Mouse (Mus musculus): Measurements from ENCODE around the gene Crtc2.

Crtc2 gene

DNA sequence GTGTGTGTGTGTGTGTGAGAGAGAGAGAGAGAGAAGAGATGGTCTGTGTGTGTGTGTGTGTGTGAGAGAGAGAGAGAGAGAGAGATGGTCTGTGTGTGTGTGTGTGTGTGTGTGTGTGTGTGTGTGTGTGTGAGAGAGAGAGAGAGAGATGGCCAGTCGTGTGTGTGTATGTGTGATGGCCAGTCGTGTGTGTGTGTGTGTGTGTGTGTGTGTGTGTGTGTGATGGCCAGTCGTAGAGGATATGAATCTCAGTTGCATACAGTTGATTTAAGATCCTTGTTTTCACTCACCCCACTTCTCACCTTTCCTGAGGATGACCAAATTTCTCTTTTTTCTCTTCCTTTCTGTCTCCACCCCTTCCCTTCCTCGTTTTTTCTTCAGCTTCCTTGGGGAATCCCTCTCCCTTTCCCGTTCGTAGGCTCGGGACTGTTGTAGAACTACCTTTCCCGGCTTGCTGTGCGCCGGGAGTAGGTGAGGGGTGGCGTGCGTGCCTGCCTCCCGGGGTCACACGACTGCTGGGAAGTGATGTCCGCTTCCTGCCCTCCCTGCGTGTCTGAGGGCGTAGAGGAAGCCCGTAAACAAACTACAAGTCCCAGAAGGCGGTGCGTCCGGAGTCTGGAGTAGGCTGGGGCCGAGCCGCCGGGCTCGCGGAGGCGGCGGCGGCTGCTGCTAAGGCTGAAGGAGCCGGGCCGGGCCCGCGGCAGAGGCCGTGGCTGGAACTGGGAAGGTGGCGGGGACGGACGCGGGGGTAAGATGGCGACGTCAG lies at the start of gene Crtc2:
Gene Crtc2 (plus strand): TSS at position 511 of the 766 bp plus-strand sequence.
- DNase-seq (ENCODE audit: low spot score), result peak; percentile 99

DNA sequence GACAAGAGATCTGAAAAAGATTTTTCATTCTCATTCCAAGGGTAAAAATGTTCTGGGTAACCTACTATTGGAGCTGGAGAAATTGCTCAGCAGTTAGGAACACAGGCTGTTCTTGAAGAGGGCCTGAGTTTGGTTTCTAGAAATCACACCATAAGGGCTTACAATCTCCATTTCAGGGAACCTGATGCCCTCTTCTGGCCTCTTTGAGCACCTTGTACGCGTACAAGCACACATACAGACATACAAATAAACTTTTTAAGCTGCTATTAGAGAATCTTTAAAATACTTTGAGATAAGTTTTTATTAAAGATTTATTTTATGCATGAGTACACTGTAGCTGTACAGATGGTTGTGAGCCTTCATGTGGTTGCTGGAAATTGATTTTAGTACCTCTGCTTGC lies 49.4 kb upstream of the Crtc2 start:
- no peak for DNase-seq (ENCODE audit: low spot score)

DNA sequence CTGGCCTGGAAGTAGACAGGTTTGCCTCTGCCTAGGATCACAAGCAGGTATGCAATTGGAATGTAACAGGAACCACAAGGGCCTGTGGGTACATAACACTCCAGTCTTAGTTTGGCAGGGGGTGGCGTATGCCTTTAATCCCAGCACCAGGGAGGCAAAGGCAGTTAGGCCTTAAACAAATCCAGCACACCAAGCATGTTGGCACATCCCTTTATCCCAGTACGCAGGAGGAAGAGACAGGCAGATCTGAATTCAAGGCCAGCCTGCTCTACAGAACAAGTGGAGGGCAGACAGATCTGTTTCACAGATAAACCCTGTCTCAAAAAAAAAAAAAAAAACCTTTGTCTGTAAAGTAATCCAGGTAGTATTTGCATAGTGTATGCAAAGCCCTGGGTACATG lies 45.3 kb upstream of the Crtc2 start:
- peak; percentile 38 for DNase-seq (ENCODE audit: low spot score)

DNA sequence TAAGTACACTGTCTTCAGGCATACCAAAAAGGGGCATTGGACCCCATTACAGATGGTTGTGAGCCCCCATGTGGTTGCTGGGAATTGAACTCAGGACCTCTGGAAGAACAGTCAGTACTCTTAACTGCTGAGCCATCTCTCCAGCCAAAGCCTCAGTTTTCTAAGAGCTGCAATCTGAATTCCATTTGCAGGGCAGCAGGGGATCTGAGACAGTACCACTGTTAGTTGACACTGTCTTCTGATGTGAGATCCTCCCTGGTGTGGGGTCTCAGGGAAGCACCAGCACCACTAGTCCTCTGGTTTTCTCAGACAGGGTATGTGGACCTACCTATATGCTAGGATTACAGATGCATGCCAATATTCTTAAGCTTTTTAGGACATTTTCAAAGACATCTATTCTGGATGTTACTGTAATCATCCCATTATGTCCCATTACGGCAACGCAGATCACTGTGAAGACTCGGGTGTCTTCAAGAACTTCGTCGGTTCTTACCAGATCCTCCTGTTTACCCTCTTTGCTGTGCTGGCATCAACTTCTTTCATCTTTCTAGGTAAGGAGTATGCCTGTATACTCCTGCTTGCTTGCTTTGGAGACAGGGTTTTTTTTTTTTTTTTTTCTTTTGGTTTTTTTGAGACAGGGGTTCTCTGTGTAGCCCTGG lies 43.9 kb upstream of the Crtc2 start:
- no peak for DNase-seq (ENCODE audit: low spot score)

DNA sequence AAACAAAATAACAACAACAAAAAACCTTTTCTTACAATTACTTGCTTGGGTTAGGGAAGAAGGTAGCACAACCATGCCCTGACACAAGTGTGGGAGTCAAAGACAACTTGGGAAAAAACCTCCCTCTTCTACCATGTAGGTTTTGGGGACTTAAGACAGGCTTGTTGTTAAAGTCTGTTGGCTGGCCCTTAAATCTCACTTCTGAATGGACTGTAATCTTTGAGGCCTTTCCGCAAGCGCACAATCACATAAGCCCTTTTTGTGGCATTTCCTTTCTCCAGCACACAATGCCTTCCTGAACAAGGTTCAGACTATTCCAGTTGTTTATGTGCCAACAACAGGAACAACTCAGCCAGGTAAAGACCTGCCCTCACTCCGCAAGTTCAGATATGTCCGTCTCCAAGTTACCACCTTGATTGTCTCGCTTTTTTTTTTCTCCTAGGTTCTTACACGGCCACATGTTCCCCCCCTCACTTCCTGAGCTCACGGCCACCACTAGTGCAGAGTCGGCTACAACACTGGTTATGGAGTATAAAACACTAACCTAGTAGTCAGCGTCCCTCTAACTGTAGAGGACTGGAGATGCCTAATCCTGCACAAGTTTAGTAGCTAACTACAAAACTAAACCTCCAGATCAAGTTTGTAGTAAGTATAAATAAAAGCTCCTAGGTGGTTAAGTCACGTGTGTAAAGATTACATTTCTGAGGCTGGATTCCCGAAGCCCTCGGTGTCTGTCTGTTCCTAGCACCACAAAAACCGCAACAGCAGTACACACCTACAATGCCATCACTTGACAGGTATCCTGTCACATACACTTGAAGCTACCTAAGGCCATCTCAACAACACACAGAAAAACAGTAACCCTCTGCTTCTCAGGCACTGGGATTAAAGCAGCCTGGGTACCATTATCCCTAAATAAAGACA lies 42.2 kb upstream of the Crtc2 start:
- DNase-seq (ENCODE audit: low spot score), result no peak

DNA sequence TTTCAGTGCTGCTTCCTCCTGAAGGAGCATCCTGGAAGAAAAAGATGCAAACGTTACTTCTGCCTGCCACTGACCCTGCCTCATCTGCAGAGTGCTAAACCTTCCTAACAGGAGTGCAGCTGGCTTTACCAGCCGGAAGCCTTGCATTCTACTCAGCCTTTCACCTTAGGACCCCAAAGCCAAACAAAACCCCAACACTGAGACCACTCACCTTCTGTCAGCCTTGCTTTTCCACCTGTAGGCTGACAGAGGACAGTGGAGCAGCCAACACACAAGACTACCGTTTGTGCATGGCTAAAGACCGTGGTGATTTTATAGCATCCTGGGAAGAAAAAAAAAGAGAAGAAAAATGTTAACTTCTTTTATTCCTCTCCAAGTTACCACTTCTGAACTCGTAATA lies 41.2 kb upstream of the Crtc2 start:
- DNase-seq (ENCODE audit: low spot score), result no peak

DNA sequence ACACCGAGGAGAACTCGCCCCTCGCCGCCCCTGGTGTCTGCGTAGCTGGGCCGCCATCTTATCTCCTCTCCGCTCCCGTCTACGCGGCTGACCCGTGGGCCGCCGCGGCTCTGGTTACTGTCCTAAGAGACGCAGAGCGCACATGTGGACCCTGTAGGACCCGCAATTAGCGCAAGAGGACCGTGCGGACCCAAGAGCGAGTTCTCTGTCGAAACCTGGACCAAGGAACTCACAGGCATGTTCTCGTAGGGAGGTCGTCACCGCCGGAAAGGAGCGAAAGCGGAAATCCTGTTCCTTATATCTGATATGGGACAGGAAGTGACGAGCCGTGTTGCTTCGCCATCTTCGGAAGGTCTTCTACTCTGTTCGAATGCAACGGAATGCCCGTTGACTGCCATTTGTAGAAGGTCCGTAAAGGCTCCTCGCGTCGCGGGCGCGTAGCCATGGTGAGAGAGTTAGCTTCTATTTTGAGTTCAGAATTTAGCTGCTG lies 40.5 kb upstream of the Crtc2 start, which contains the start of the genes Rps27 and Rab13:
Gene Rps27 (minus strand): TSS at position 275 of the 490 bp plus-strand sequence.
Gene Rab13 (plus strand): TSS at position 319 of the 490 bp plus-strand sequence.
- peak; percentile 96 for DNase-seq (ENCODE audit: low spot score)

DNA sequence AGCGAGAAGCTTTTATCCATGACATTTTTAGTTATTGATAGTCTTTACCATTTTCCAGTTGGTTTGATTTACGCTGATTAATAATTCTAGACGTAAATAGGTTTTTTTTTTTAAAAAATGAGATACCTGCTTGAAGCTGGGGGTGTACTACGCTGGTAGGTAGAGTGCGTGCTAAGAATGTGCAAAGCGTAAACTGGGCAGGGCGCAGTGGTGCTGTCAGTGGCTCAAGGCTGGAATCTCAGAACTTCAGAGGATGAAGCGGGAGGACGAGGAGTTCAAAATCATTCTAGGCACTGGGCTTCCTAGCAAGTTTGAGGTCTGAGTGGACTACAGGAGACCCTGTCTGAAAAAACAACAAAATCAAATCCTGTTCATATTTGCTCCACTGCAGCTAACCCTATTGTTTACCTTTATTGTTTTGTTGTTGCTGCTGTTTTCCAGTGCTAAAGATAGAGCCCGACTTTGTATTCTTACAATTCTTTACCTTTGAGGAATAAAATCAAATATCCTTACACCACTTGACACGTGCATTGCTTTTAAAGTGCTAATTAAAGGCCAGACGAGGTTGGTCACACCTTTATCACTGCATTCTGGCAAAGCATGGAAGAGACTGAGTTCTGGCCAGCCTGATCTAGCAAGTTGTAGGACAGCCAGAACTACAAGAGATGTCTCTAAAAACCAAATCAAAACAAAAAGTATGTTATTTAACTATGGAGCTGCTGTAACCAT lies 39.8 kb upstream of the Crtc2 start:
- DNase-seq (ENCODE audit: low spot score), result peak; percentile 18

DNA sequence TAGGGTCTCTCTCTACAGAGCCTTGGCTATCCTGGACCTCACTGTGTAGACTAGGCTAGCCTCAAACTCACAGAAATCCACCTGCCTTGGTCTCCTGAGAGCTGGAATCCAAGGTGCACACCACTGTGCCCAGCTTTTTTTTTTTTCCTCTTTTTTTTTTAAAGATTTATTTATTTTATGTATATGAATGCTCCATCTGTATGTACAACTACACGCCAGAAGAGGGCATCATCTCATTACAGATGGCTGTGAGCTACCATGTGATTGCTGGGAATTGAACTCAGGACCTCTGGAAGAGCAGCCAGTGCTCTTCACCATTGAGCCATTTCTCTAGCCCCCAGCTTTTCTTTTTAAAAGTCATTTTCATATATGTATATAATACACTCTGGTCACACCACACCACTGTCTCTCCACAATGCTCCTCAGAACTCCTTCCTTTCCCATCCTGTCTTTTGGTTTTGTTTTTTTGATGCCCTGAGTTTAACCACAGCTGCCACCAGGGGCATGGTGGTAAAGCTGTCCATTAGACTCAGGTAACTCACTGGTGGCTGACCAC lies 38.1 kb upstream of the Crtc2 start:
- DNase-seq (ENCODE audit: low spot score), result peak; percentile 24

DNA sequence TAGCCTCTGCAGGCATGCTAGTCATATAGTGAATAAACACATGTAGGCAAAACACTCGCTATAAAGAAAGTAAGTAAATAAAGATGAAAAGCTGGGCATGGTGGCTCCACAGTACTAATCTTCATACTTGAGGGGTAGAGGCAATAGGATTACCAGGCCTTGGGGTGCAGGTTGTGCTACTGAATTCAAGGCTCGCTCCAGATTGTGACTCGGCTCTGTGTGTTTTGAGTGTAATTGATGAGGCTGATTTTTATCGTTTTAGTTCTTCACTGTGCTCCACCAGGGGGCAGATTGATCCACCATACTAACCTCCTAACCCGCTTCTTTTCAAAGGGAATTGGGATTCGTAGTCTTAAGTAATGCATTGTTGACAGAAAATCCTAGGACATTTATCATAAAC lies 33.9 kb upstream of the Crtc2 start:
- DNase-seq (ENCODE audit: low spot score), result peak; percentile 61

DNA sequence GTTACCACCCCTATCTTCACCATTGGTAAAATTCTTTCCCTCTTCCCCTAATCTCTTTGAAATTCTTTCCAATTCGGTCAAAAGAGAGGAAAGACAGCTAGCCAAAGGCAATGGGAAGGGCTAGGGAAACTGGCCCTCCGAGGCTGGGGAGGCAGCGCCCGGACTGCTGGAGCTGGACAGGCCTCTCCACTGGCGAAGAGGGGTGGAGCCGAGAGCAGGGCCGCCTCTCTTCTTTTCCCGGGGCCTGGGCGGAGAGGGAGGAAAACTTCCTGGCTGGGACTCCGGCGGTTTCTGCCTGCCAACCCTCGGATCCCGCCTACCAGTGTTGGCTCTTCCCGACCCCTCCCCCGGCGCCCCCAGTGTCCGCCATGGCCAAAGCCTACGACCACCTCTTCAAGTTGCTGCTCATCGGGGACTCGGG lies 33.4 kb upstream of the Crtc2 start:
- peak; percentile 88 for DNase-seq (ENCODE audit: low spot score)

DNA sequence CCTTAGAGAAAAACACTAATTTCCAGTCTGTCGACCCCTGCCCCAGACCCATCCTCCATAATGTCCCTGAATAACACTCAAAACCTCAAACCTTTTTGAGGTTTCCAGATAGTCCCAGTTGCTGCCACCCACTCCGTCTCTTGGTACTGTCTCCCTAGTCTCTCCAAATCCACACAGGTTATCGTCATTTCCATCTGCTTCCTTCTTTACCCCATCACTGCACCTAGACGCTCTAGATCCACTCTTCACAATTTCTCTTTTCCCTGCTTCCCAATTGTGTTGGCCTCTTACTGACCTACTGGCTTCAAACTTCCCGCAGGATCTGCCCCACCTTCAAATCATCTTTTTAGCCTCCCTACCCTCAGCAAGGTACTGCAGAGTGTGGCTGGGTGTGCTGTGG lies 32.8 kb upstream of the Crtc2 start:
- DNase-seq (ENCODE audit: low spot score), result no peak

DNA sequence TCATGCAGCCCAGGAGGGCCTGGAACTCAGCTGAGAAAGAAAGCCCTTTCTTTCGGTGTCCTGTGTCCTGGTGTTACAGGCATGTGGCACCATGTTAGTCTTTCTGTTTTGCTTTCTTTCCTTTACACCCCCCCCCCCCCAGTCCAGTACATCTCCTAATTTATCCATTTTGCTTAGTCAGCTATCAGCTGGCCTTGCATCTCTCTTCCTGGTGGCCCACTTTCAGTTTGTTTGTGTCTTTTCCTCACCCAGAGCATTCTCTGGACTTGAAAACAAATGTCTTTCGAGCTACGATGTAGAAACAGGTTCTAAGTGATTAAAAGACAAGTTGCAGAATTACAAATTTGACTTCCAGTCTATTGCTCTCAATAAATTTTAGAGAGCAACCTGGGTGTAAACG lies 31.5 kb upstream of the Crtc2 start:
- DNase-seq (ENCODE audit: low spot score), result no peak

DNA sequence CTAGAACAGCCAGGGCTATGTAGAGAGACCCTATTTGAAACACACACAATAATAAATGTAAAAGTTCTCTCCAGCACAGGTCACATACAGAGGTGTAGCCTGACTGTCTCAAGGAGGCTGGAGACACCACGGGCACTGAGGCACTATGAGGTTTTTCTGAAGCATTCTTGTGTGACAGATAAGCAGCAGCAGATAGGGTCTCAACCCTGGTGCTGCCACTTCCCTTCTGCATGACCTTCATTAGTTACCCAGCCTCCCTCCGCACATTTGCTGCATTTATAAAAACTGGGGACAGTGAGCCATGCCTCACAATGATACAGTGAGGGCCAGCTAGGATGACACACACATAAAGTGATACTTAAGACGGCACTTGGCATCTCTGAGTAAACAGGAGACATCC lies 31.0 kb upstream of the Crtc2 start:
- no peak for DNase-seq (ENCODE audit: low spot score)

DNA sequence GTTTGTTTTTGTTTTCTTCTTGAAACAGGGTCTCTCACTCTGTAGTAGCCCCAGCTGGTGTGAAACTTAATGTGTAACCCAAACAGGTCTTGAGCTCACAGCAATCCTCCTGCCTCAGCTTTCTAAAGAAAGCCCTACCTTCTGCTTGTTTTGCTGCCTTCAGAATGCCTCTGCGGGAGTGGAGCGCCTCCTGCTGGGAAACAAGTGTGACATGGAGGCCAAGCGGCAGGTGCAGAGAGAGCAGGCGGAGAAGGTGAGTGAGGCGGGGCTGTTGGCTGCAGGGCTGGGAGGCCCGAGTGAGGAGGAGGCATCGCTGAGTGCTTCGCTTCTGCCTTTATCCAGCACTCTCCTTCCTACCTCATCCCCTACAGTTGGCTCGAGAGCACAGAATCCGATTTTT lies 29.6 kb upstream of the Crtc2 start:
- DNase-seq (ENCODE audit: low spot score), result no peak

DNA sequence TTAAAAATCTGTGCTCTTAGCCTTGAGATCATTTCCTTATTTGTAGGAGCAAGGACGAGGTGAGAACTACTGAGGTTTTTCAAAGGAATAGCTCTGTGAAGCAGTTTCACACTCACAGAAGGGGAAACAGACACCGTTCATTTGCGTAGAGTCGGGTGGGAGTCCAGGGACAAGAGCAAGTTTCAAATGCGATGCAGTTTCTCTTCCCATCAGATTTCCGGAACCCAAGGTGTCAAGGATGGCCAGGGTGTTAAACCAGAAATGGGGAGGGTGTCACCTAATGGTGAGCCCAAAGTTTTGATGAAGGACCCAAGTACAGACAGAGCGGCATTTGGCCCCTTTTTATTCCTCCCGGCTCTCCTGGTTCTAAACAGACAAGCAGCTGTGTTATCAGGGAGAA lies 22.9 kb upstream of the Crtc2 start:
- DNase-seq (ENCODE audit: low spot score), result no peak

DNA sequence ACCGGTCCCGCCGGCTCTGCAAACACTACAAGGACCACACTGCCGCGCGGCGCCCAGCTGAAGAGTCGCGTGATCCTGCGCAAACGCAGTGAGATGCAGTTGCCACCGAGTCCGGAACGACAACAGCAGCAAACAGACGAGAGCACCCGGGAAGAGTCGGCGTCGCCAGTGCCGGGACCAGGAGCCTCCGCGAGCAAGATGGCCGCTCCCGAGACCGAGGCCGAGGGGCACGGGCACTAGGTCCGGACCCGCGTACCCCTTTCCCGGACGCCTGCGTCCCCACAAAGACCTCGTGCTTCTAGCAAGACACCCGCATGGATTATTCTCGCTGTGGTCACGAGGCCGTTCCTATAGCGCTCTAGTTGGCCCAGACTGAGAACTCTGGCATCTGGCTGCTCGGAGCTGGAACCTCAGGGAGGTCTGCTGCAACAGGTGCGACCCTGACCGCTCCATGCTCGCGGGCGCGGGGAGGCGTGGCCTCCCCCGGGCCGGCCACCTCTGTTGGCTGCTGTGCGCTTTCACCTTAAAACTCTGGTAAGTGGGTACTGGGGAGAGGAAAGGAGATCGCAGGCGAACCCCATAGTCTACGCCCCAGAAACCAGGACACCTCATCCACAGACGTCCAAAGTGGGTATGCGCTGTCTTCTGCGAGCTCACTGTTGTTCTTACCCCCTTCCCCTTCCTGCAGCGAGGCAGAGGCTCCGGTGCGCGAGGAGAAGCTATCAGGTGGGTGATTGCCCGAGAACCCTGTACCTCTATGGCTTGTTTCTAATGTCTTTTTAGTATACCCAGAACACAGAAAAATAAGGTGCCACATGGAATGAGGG lies 22.2 kb upstream of the Crtc2 start, which contains the start of gene Jtb:
Gene Jtb (plus strand): TSS at position 91 of the 827 bp plus-strand sequence.
- peak; percentile 96 for DNase-seq (ENCODE audit: low spot score)

DNA sequence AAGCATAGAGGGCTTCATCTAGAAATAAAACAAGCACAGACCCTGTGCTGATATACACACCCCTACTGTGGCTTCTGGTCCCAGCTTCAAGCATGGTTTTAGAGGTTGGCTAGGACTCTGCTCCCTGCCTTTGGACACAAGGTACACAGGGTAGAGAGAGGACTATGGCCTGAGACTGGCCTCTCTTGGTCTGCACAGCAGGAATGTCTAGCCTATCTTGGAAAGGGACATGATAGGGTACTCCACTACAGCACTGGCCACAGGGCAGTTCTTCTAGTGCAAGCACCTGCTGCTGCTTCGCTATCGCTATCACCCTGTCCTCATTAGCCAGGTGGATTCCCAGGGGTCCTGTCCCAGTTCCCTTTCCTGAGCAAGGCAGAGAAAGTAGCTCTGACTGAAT lies 12.7 kb upstream of the Crtc2 start:
- DNase-seq (ENCODE audit: low spot score), result no peak

DNA sequence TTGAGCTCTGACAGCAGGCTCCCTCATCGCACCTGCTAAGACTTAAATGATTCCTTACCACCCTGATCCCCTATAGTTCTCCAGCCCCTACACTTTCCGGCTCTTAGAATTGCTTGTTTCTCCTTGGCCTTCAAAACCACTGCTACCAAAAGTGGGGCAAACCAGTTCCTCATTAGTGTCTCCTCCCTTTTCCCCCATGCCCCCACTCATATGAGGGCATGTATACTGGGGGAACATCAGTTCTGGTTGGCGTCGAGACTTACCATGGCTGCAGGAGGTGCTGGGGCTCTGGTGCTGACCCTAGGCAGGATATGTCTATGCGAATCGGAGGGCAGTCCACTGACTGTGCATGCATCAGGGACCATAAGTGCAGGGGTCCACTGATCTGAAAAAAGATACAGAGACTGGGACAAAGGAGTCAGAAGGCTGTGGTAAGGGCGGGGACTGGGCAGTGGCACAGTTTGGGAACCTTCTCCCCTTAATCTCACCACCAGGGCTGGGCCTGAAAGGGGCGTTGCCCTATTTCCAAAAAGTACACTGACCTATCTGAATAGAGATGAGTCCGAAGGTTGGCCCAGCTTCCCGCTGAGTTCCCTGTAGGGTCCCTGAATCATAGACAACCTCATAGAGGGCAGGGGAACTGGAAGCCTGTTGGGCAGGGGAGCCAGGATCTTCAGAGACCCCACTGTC lies 12.1 kb upstream of the Crtc2 start:
- DNase-seq (ENCODE audit: low spot score), result no peak
